Mouse (Mus musculus) 3T3-L1 (cell line): Measurements from ENCODE around the gene Lsmem1.
A peak's percentile ranks its signal among the peaks of the same experiment; 100 is the strongest.

Source experiments
- DNase-seq: peaks from one replicate; pipeline ENCODE4 v3.0.0-alpha.2; 2015; ENCODE audit warnings: low read depth, low spot score

Gene Lsmem1

DNA sequence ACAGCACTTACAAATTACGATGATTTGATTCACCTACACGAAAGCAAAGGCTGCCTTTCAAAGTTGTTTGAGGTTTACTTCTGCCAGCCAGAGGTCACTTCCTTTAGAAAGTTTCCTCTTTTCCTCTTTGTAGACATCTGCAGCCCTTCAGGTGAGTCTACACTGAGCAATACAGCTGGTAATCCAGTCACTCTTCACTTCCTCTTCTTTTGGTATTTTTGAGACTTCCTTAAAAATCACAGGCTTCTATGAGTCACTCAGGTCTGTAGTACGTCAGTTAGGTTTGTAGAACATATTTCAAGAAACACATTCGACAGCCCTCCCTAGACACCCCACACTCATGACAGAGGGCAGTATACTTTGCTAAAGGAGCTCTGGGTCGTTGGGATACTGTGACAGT is 58.6 kb downstream of the Lsmem1 start:
- DNase-seq: no peak

DNA sequence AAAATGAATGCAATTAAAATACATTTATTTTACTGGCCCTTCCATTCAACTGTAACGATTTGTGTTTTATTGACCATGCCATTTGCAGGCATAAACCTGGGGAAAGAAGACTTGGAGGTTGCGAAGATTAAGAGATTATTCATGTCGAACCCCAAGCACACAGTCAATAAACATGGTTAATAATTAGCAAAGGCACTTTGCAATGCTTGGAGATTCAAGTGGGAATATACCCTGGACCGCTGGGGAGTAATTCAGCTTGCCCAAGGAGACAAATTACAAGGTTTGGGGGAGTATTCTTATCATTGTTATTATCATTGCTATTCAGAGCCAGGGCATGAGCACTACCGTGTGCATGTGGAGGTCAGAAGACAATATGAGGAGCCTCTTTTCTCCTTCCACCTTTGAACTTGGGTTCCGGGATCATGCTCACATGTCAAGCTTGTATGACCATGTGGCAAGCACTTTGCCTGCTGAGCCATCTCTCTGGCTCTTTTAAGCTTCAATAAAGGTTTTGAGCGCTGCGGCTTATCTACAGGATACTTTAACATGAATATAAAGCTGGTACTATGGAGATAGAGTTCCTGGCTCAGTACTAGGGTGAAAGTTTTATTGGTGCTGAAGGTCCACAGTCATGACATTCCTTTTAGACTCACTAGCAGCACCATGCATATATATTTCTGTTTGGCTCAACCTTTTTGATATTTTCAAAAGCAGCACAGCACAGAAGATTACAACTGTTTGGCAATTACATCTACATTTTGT is 59.6 kb downstream of the Lsmem1 start:
- no peak for DNase-seq

DNA sequence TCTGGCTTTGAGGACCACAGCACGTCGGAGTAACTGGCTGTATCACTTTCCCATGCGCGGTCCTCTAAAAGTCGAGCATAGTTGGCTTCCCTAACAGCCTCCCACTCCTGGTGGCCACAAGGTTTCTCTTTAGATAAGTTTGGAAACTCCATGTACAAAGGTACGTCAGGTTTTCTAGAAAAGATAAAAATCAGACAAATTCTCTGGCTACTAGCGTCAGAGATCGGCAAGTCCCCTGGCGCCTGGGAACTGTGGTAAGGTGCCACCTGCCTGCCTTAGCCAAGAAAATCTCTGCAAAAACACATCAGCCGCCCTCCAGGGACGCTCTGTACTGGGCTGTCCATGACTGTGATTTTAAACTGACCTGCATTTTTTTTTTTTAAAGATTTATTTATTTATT is 64.8 kb downstream of the Lsmem1 start:
- DNase-seq: no peak

DNA sequence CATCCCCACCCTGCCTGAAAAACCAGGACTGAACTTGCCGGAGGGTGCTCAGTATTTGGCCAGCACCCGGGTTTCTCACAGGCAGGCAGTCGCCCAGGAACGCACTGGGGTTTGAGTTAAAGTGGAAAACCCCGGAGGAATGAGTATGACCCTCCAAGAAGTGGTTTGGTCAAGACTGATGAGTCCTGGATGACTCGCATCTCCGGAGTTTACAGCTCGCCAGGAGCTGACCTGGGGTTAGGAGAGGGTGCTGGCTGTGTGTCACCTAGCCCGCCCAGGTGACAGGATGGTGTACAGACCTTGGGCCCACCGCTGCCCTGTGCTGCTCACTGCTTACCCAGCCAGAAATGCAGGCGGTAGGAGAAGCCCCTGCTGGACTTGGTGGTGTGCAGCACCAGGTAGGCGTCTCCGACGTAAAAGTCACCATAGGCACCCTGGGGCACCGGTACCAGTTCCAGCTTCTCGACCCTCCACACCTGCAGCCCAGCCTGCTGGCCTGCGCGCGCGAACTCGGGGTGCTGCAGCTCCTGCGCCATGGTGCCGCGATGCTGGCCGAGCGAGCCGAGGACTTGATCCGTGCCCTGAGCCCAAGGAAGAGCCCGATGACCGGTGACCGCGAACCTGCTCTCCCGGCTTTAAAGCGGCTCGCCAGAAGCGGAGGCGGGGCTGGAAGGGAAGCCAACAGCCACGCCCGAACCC is 65.6 kb downstream of the Lsmem1 start, which contains the start of gene Scin:
Gene Scin (minus strand): TSS at position 656 of the 699 bp plus-strand sequence.
- DNase-seq: peak; percentile 13

DNA sequence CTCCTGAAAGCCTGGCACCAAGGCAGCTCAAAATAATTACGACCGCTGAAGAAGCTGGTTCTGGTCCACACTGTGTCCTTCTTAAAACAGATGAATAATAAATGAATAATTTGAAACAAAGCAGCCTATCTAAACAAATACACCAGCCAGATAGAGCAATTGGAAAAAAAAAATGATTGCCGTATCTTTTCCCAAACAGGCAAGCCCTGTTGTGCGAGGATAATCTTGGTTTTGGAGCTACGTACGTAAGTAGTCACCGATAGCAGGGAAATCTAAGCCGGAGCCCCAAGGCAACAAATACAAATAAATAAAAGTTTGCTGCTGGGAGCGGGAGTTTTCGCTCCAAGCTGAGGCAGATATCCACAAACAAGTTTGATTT is 66.1 kb downstream of the Lsmem1 start:
- DNase-seq: no peak
